Mouse (Mus musculus): ENCODE data around the gene Fgf2.

- TF ChIP-seq CTCF (IDR thresholded peaks at IDR 0.05; ENCODE audit: low read depth), result 0 out of 2 replicates have a peak, but pooled peaks have one; percentile 15
- TF ChIP-seq EP300 (IDR thresholded peaks at IDR 0.05; ENCODE audit: low read depth), result no peak
Observed at GRCm38 (mm10) chr3:37379201-37379600, 31.1 kb downstream of the Fgf2 start.

All from heart, postnatal 0 days (tissue).